Mouse (Mus musculus) heart, embryonic 11.5 days (tissue): ENCODE measurements around the gene Dgkq. TPM values are rescaled to one million over a fixed set of nuclear protein-coding genes. Genes with fewer than 3 reads are reported as not detected.

Experiments used
- ATAC-seq: fragments of 200-750 bp; cut with Nextera tagmentation; replicated peaks from 2 replicates; pipeline ENCODE4 v1.8.0; 2017; ENCODE audit warnings: moderate library complexity; ENCODE audit not compliant: insufficient number of reproducible peaks, low FRiP score, low TSS enrichment
- H3K27ac ChIP-seq: fragments of 300-500 bp; sonication (generic); 2 replicates; pipeline ENCODE4 v1.5.1; 2014; ENCODE audit warnings: mild to moderate bottlenecking, low read depth, low read length
- H3K27me3 ChIP-seq: fragments of 300-500 bp; sonication (generic); 2 replicates; pipeline ENCODE4 v1.6.1; 2014; ENCODE audit warnings: mild to moderate bottlenecking, low read length, mixed read lengths; ENCODE audit not compliant: control insufficient read depth, insufficient read depth
- H3K36me3 ChIP-seq: fragments of 300-500 bp; sonication (generic); 2 replicates; pipeline ENCODE4 v1.6.1; 2014; ENCODE audit warnings: mild to moderate bottlenecking, low read length, moderate library complexity, mixed read lengths; ENCODE audit not compliant: control insufficient read depth, insufficient read depth
- H3K4me1 ChIP-seq: fragments of 300-500 bp; sonication (generic); 2 replicates; pipeline ENCODE4 v1.6.1; 2014; ENCODE audit warnings: low read length; ENCODE audit not compliant: control insufficient read depth, insufficient read depth
- H3K4me2 ChIP-seq: fragments of 300-500 bp; sonication (generic); 2 replicates; pipeline ENCODE4 v1.6.1; 2014; ENCODE audit warnings: mild to moderate bottlenecking, moderate library complexity
- H3K4me3 ChIP-seq: fragments of 300-500 bp; sonication (generic); 2 replicates; pipeline ENCODE4 v1.5.1; 2014; ENCODE audit warnings: low read depth, low read length
- H3K9ac ChIP-seq: fragments of 300-500 bp; sonication (generic); 2 replicates; pipeline ENCODE4 v1.6.1; 2014; ENCODE audit warnings: mild to moderate bottlenecking, low read depth, low read length, moderate library complexity
- H3K9me3 ChIP-seq: fragments of 300-500 bp; sonication (generic); replicated peaks from 2 replicates; pipeline ENCODE4 v1.6.1; 2016; ENCODE audit warnings: low read length; ENCODE audit not compliant: control insufficient read depth
- WGBS: fragments of 180-500 bp; shearing (Covaris S2); extraction: QIAGEN DNeasy Blood & Tissue Kit; methylation state at CpG from one replicate; pipeline ENCODE4 v1.1.7; 2014; ENCODE audit not compliant: insufficient replicate concordance; 5-methylcytosine and 5-hydroxymethylcytosine counted together
- polyA plus RNA-seq: library from polyadenylated mRNA; unstranded; fragments of >200 nt; fragmentation: Nextera tagmentation; extraction: Ambion mirVana; gene quantifications from 2 replicates; pipeline ENCODE4 v1.2.1, GENCODE M21; 2014

Gene Dgkq
- polyA plus RNA-seq, 1 experiment from 2014 or later = 5.6 TPM

DNA sequence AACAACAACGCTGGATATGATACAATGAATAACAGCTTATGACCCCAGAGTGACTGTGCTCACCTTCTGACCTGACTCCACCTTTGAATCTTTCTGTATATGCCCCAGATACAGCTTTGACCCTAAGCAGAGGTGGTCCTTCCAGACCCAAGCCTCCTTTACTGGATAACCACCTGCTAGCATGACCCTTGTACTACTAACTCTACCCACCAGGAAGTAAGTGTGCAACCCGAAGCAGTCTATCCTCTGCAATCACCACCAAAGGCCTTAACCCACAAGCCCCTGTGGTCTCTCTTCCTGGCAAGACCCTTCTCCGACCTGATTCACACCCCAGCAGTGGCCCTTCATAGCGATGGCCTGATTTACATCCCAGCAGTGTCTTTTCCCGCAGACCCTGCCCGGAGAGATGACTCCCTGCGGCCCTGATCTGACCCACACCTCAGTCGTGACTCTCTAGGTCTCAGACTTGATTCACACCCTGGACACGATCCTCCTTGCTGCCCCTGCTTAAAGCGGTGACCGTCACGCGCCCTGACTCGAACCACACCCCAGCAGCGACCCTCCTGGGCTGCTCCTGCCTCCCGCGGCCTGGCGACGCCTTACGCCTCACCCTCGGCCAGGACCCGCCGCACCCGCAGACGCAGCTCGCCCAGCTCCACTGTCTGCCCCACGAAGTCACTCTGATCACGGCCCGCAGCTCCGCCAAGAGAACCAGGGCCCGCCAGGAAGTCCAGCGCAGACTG lies 40.4 kb downstream of the Dgkq start:
- Histone ChIP-seq H3K27ac (peak overlapping the region; percentile 90), H3K36me3 (peaks cover 6% of the 10 kb centered on the region), H3K4me3 (peak overlapping the region; percentile 96), H3K4me1 (peaks cover 12% of the 10 kb centered on the region), H3K27me3 (no peaks in the 10 kb centered on the region), H3K9ac (peak overlapping the region; percentile 96), H3K4me2 (peak overlapping the region; percentile 93), H3K9me3 (no peaks in the 10 kb centered on the region)
- WGBS = 2% methylated on average over 32 of the region's 32 CpGs
- ATAC-seq = peak; percentile 83

DNA sequence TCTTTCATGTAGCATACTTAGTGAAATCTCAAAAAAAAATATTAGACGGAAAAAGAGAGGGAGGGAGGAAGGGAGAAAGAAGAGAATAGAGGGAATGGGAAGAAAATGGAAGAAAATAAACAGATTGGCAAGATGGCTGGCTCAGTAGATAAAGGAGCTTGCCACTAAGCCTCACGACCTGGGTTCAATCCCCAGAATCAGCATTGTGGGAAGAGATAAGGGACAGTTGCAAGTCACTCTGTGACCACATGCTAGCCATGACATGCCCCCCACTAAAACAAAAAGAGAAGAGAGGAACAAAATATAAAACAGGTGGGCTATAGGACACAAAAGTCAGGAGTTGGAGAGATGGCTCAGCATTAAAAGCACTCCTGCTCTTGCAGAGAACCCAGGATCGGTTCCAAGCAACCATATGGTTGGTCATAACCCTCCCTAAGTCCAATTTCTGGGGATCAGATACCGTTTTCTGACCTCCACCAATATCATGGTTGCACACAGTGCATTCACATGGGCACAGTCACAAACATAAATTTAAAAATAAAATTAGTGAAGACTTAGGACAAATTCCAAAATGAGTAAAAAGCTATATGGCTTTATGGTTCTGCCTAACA lies 43.3 kb downstream of the Dgkq start:
- WGBS = 66% methylated on average over 4 of the region's 4 CpGs
- Histone ChIP-seq H3K9ac (no peak overlapping the region), H3K9me3 (no peaks in the 10 kb centered on the region), H3K4me3 (no peak overlapping the region), H3K4me1 (peaks cover 12% of the 10 kb centered on the region), H3K27ac (no peak overlapping the region), H3K36me3 (peaks cover 20% of the 10 kb centered on the region), H3K27me3 (no peaks in the 10 kb centered on the region), H3K4me2 (no peak overlapping the region)
- no peak for ATAC-seq

DNA sequence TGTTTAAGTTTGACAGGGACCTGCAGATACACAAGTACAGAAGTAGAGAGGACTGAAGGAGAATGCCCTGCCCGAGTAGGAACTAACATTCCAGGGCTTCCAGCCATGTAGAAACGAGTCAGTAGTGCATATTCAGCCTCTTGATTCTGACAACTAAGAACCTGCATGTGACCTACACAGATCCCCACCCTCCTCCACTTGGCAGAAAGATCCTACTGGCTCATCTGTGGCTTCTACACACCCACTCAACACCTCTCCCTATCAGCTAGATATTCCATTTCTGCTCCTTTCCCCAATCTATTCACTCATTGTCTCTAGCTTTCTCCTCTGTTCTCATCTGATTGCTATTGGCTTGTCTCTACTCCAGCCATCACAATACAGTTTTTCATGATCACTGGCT lies 47.6 kb downstream of the Dgkq start:
- H3K4me3 ChIP-seq = no peak overlapping the region
- 47% methylated on average over 2 of the region's 2 CpGs for WGBS
- ATAC-seq = no peak
- H3K27me3 ChIP-seq = no peaks in the 10 kb centered on the region
- H3K36me3 ChIP-seq = peaks cover 24% of the 10 kb centered on the region
- H3K27ac ChIP-seq = no peak overlapping the region; the same call in 1 of the 2 replicates
- no peaks in the 10 kb centered on the region for H3K4me1 ChIP-seq
- no peaks in the 10 kb centered on the region for H3K9me3 ChIP-seq
- H3K4me2 ChIP-seq = no peak overlapping the region
- H3K9ac ChIP-seq = no peak overlapping the region

DNA sequence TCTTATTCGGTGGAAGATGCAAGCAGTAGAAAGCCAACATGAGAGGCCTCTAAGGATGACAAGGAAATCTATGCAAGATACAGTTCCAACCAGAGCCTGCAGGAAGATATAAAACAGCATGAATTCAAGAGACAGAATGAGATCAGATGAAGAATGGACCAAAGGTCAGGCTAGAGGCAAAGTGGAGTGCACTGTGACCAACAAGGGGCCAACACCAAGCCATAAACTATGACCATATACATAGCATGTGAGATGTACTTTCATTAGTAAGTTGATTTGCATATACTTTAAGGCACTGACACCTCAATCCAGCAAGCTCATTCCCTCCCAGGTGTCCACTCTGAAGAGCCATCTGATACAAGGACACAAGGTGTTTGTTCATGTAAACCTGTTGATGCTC lies 59.0 kb downstream of the Dgkq start:
- Histone ChIP-seq H3K9me3 (no peaks in the 10 kb centered on the region), H3K9ac (no peak overlapping the region), H3K36me3 (peaks cover 39% of the 10 kb centered on the region), H3K4me1 (no peaks in the 10 kb centered on the region), H3K27me3 (no peaks in the 10 kb centered on the region), H3K4me2 (no peak overlapping the region), H3K27ac (no peak overlapping the region), H3K4me3 (no peak overlapping the region)
- 85% methylated on average over 1 of the region's 1 CpGs for WGBS
- no peak for ATAC-seq

DNA sequence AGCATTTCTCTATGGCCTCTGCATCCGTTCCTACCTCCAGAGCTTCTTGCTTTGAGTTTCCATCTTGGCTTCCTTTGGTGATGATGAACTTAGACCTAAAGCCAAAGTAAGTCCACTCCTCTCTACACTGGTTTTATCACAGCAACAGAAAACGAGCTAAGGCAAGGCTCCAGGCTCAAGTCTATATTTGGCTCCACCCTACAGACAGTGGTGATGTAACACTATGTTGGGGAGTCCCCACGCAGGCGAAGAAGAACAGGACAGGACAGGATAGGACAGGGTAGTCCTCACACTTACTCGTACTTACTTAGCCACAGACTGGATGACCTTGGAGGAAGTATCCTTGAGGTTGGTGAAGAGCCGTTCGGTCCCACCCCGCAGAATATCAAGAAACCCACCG lies 66.9 kb downstream of the Dgkq start:
- H3K36me3 ChIP-seq = peaks cover 49% of the 10 kb centered on the region
- WGBS = 89% methylated on average over 9 of the region's 9 CpGs
- H3K4me2 ChIP-seq = no peak overlapping the region
- H3K27ac ChIP-seq = no peak overlapping the region
- H3K4me1 ChIP-seq = no peaks in the 10 kb centered on the region
- no peak overlapping the region for H3K4me3 ChIP-seq
- H3K9me3 ChIP-seq = no peaks in the 10 kb centered on the region
- no peaks in the 10 kb centered on the region for H3K27me3 ChIP-seq
- H3K9ac ChIP-seq = no peak overlapping the region
- no peak for ATAC-seq

DNA sequence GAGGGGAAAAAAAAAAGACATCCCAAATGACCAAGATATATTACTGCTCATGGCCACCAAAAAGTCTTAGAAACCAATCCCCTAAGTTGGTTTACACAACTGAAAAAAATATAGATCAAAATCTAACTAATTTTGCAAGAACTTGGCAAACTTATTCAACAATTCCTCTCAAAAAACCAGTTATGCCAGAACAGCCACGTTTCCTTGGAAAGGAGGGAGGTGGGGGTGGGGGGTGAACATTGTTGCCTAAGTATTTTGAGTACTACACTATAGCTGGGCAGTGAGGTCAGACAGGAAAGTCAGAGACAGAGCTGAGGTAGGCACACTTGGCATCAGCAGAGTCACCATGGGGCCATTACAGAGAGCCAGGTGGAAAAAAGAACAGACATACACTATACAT lies 69.5 kb downstream of the Dgkq start:
- WGBS = 83% methylated on average over 1 of the region's 1 CpGs
- Histone ChIP-seq H3K27ac (no peak overlapping the region), H3K4me2 (no peak overlapping the region), H3K27me3 (no peaks in the 10 kb centered on the region), H3K4me3 (no peak overlapping the region), H3K36me3 (peaks cover 45% of the 10 kb centered on the region), H3K9me3 (no peaks in the 10 kb centered on the region), H3K9ac (no peak overlapping the region), H3K4me1 (no peaks in the 10 kb centered on the region)
- ATAC-seq = no peak

Other genes starting within 250 kb of the Dgkq start
- 756 and 781 TPM in 2 replicates for gene Atp5k, start 235.2 kb downstream of the Dgkq start, polyA plus RNA-seq
- 0.08 and 0.27 TPM in 2 replicates for gene Mfsd7a, start 220.8 kb downstream of the Dgkq start, polyA plus RNA-seq
- 24.4 and 24.6 TPM in 2 replicates for gene Pcgf3, start 208.4 kb downstream of the Dgkq start, polyA plus RNA-seq
- gene Cplx1, start 119.6 kb downstream of the Dgkq start, polyA plus RNA-seq = 0.59 and 0.93 TPM in 2 replicates
- 29.4 and 32.1 TPM in 2 replicates for gene Gak, start 39.9 kb downstream of the Dgkq start, polyA plus RNA-seq
- gene Tmem175, start 39.9 kb downstream of the Dgkq start, polyA plus RNA-seq = 20.0 and 22.2 TPM in 2 replicates
- gene Idua, start 9.3 kb downstream of the Dgkq start, polyA plus RNA-seq = 14.4 and 15.2 TPM in 2 replicates
- gene Slc26a1, start 5.9 kb upstream of the Dgkq start, polyA plus RNA-seq = 0.70 and 1.2 TPM in 2 replicates
- gene Fgfrl1, start 22.7 kb upstream of the Dgkq start, polyA plus RNA-seq = 28.0 and 31.7 TPM in 2 replicates
- gene Rnf212, start 105.3 kb upstream of the Dgkq start, polyA plus RNA-seq = 2.9 and 4.1 TPM in 2 replicates
- not detected in 2 replicates for gene Tmed11, start 125.7 kb upstream of the Dgkq start, polyA plus RNA-seq
- not detected in 2 replicates for gene Vmn2r8, start 139.2 kb upstream of the Dgkq start, polyA plus RNA-seq
- gene Vmn2r9, start 182.9 kb upstream of the Dgkq start, polyA plus RNA-seq = not detected in 2 replicates